Mouse (Mus musculus) kidney, adult 2 months (tissue): ENCODE results near the gene Elk3.

Source experiments
- CTCF ChIP-seq: fragments of 200-500 bp; conservative IDR thresholded peaks from 2 replicates; pipeline ENCODE4 v1.5.1; 2011; ENCODE audit warnings: low read depth, mild to moderate bottlenecking, control low read depth, low read length, moderate library complexity, mixed read lengths; ENCODE audit not compliant: insufficient read depth, insufficient read length
- POLR2A ChIP-seq: fragments of 200-500 bp; IDR thresholded peaks from one replicate; pipeline ENCODE4 v1.6.1; 2011; ENCODE audit warnings: low read depth, low read length, control low read depth

GRCm38 (mm10) chr10:93248416-93248815 is 62.5 kb downstream of the Elk3 start:
- TF ChIP-seq CTCF = no peak
- TF ChIP-seq POLR2A = no peak
